Mouse (Mus musculus) forebrain, embryonic 12.5 days (tissue): ENCODE data around the gene Fgfr2. TPM values are rescaled to one million over a fixed set of nuclear protein-coding genes. Genes with fewer than 3 reads are reported as not detected.

ENCODE experiments used
- ATAC-seq: fragments of 200-750 bp; cut with Nextera tagmentation; 2 replicates; pipeline ENCODE4 v1.8.0; 2017; ENCODE audit warnings: moderate TSS enrichment; ENCODE audit not compliant: low FRiP score
- H3K27ac ChIP-seq: fragments of 300-500 bp; sonication (generic); 2 replicates; pipeline ENCODE4 v1.5.1; 2016; ENCODE audit warnings: mild to moderate bottlenecking
- H3K27me3 ChIP-seq: fragments of 300-500 bp; sonication (generic); 2 replicates; pipeline ENCODE4 v1.6.1; 2016; ENCODE audit warnings: mild to moderate bottlenecking
- H3K36me3 ChIP-seq: fragments of 300-500 bp; sonication (generic); replicated peaks from 2 replicates; pipeline ENCODE4 v1.6.1; 2016; ENCODE audit warnings: mild to moderate bottlenecking
- H3K4me1 ChIP-seq: fragments of 300-500 bp; sonication (generic); 2 replicates; pipeline ENCODE4 v1.6.1; 2016
- H3K4me2 ChIP-seq: fragments of 300-500 bp; sonication (generic); 2 replicates; pipeline ENCODE4 v1.6.1; 2016; ENCODE audit warnings: mild to moderate bottlenecking, moderate library complexity
- H3K4me3 ChIP-seq: fragments of 300-500 bp; sonication (generic); replicated peaks from 2 replicates; pipeline ENCODE4 v1.5.1; 2016; ENCODE audit warnings: mild to moderate bottlenecking
- H3K9ac ChIP-seq: fragments of 300-500 bp; sonication (generic); 2 replicates; pipeline ENCODE4 v1.6.1; 2016; ENCODE audit warnings: mild to moderate bottlenecking
- H3K9me3 ChIP-seq: fragments of 300-500 bp; sonication (generic); 2 replicates; pipeline ENCODE4 v1.6.1; 2016
- WGBS: fragments of 180-500 bp; shearing (Covaris S2); methylation state at CpG from one replicate; pipeline ENCODE4 v1.1.7; 2016; 5-methylcytosine and 5-hydroxymethylcytosine counted together
- polyA plus RNA-seq: library from polyadenylated mRNA; unstranded; fragments of >200 nt; fragmentation: Nextera tagmentation; extraction: Ambion mirVana; gene quantifications from 2 replicates; pipeline ENCODE4 v1.2.1, GENCODE M21; 2016

Fgfr2 gene
- polyA plus RNA-seq, 1 experiment from 2014 or later, result 89.6 TPM

DNA sequence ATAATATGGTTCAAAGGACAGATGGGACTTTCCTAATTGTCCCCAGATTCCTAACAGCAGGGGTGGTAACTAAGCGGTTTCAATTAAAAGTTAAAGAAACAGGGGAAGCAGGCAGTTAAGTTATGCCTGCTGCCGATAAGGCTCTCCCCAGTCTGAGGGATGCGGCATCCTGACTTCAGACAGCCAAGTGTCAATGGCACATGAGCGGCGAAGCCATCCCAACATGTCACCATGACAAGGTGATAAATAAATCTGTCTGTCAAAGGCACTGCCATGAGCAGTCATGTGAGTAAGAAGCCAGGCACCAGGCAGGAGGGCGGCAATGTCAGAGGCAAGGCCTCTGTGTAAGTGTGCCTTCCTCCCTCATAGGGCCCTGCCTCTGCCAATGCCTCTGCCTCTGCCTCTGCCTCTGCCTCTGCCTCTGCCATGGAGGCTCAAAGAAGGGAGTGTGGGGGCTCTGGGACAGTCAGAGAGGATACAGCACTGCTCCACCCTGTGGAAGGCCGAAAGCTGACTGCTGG is 55.8 kb downstream of the Fgfr2 start:
- peak; percentile 45; the same call in 1 of the 2 replicates for ATAC-seq
- no peaks in the 10 kb centered on the region for H3K27me3 ChIP-seq
- H3K9ac ChIP-seq, result no peak overlapping the region
- H3K4me3 ChIP-seq, result no peak overlapping the region
- peaks cover 65% of the 10 kb centered on the region for H3K4me1 ChIP-seq
- H3K27ac ChIP-seq, result peak overlapping the region; percentile 80
- WGBS, result 47% methylated on average over 7 of the region's 7 CpGs
- peaks cover 17% of the 10 kb centered on the region for H3K36me3 ChIP-seq
- no peaks in the 10 kb centered on the region for H3K9me3 ChIP-seq
- H3K4me2 ChIP-seq, result no peak overlapping the region

DNA sequence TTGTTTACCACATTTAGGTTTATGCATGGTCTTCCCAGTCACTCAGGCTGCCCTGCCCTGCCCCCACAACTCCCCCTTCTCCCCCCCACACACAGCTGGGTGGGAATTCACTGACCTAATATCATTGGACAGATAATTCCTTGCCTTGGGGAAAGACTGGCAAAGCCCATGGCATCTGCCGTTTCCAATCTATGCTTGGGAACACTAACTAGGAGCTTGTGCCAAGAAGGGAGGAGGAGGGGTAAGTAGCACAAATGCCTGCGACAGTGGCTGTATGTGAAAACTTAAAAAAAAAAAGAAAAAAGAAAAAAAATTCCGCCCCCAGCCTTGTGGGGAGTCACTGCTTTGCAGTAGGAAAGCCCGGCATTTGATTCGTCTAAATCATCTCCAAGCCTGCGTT is 56.4 kb downstream of the Fgfr2 start:
- H3K27me3 ChIP-seq, result no peaks in the 10 kb centered on the region
- H3K4me1 ChIP-seq, result peaks cover 59% of the 10 kb centered on the region
- no peak overlapping the region for H3K4me3 ChIP-seq
- peaks cover 17% of the 10 kb centered on the region for H3K36me3 ChIP-seq
- no peak overlapping the region for H3K4me2 ChIP-seq
- 45% methylated on average over 6 of the region's 6 CpGs for WGBS
- peak overlapping the region; percentile 80 for H3K27ac ChIP-seq
- no peak for ATAC-seq
- no peaks in the 10 kb centered on the region for H3K9me3 ChIP-seq
- no peak overlapping the region for H3K9ac ChIP-seq

GRCm38 (mm10) chr7:133062055-133062454 is 61.1 kb downstream of the Fgfr2 start:
- no peaks in the 10 kb centered on the region for H3K27me3 ChIP-seq
- H3K4me3 ChIP-seq, result no peak overlapping the region
- no peaks in the 10 kb centered on the region for H3K9me3 ChIP-seq
- no peak for ATAC-seq
- H3K27ac ChIP-seq, result no peak overlapping the region
- no peak overlapping the region for H3K9ac ChIP-seq
- H3K36me3 ChIP-seq, result peaks cover 23% of the 10 kb centered on the region
- 89% methylated on average over 3 of the region's 3 CpGs for WGBS
- no peak overlapping the region for H3K4me2 ChIP-seq
- peaks cover 32% of the 10 kb centered on the region for H3K4me1 ChIP-seq

GRCm38 (mm10) chr7:133060170-133060569 is 63.0 kb downstream of the Fgfr2 start:
- Histone ChIP-seq H3K36me3 (peaks cover 22% of the 10 kb centered on the region), H3K9me3 (no peaks in the 10 kb centered on the region)

DNA sequence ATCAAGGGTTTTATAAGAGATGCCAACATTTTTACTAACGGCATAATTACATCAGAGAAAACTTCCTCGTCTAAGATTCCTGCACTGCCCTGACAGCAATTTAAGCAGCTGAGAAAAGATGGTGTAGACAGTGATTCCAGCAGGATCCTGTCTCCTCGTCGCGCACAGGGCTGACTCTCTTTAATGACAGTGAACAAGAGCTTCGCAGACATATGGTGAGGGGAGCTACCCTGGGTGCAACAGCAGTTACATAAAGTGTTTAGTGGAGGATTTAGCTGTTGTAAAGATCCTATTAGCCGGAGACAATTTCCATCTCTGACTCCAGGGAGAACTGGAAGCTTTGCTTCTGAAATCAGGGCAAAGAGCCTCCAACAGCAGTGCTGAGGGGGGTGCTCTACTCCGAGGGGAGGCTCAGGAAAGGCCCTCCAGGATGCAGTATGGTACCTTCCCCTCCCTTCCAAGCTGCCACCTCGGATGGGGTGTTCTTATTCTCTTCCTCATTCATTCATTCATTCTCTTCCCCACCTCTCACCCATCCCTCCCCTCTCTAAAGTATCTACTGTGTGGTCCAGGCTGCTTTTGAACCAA is 63.5 kb downstream of the Fgfr2 start:
- WGBS, result 75% methylated on average over 9 of the region's 9 CpGs
- ATAC-seq, result no peak

More at GRCm38 (mm10) chr7:133060170-133060569, 63.0 kb downstream of the Fgfr2 start:
- H3K4me1 ChIP-seq, result peaks cover 18% of the 10 kb centered on the region
- no peaks in the 10 kb centered on the region for H3K27me3 ChIP-seq
- no peak overlapping the region for H3K4me3 ChIP-seq
- H3K9ac ChIP-seq, result no peak overlapping the region
- no peak overlapping the region for H3K27ac ChIP-seq
- no peak overlapping the region for H3K4me2 ChIP-seq
- WGBS, result 87% methylated on average over 6 of the region's 6 CpGs
- no peak for ATAC-seq

DNA sequence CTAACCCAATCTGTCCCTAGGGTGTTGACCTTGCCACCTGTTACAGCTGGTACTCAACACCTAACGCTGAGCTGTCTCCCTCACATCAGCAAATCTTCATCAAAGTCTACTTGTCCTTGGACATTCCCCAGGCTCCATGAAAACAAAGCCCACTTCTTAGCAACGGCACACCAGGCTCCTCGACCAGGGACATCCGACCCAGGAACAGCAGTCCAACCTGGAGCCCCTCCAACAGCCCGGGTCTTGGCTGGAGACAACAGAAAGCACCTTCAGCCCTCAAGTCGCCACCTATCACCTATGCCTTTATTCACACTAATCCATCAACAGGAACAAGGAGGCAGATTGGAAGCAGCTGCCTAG is 64.0 kb downstream of the Fgfr2 start:
- peaks cover 18% of the 10 kb centered on the region for H3K36me3 ChIP-seq
- no peak overlapping the region for H3K4me2 ChIP-seq
- ATAC-seq, result no peak
- 84% methylated on average over 6 of the region's 6 CpGs for WGBS
- no peak overlapping the region for H3K27ac ChIP-seq
- H3K9ac ChIP-seq, result no peak overlapping the region
- no peaks in the 10 kb centered on the region for H3K27me3 ChIP-seq
- H3K4me3 ChIP-seq, result no peak overlapping the region
- peaks cover 19% of the 10 kb centered on the region for H3K4me1 ChIP-seq
- H3K9me3 ChIP-seq, result no peaks in the 10 kb centered on the region

More for the DNA sequence above, 63.5 kb downstream of the Fgfr2 start:
- Histone ChIP-seq H3K4me3 (no peak overlapping the region), H3K9ac (no peak overlapping the region), H3K9me3 (no peaks in the 10 kb centered on the region), H3K4me1 (peaks cover 18% of the 10 kb centered on the region), H3K27ac (0 out of 2 replicates have a peak overlapping the region, but pooled peaks have one; percentile 6), H3K27me3 (no peaks in the 10 kb centered on the region), H3K36me3 (peaks cover 23% of the 10 kb centered on the region), H3K4me2 (no peak overlapping the region)

DNA sequence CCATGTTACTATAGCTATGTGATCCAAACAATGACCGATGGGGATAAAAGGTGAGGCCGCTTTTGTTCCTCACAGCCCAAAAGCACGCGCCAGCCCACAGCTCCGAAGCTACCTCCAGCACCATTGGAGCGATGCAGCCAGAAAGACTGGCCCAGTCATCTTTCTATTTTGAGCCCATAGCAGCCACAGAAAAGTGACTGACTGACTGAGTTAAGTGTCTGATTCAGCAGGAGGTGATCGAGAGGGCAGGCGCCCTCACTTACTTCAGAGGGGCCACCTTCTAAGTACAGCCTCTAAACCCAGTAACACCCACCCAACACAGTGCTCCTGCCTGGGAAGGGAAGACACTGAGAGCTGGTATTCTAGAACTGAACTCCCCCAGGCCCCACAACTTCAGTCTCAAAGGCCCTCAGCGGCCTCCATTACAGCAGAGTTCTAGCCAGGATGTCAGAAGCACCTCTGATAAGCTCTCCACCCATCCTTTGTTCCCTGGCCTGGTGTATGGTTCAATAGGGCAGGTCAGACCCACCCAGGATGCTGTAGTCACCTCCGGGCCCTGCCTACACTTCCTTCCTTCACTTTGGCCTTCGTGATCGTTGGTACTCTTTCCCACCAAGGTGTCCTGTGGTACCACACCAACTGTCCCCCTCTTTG is 64.5 kb downstream of the Fgfr2 start:
- H3K27me3 ChIP-seq, result no peaks in the 10 kb centered on the region
- H3K4me2 ChIP-seq, result no peak overlapping the region
- 94% methylated on average over 12 of the region's 12 CpGs for WGBS
- H3K9me3 ChIP-seq, result no peaks in the 10 kb centered on the region
- H3K4me3 ChIP-seq, result no peak overlapping the region
- no peak for ATAC-seq
- H3K9ac ChIP-seq, result no peak overlapping the region
- peaks cover 24% of the 10 kb centered on the region for H3K4me1 ChIP-seq
- H3K36me3 ChIP-seq, result peaks cover 17% of the 10 kb centered on the region
- no peak overlapping the region for H3K27ac ChIP-seq

DNA sequence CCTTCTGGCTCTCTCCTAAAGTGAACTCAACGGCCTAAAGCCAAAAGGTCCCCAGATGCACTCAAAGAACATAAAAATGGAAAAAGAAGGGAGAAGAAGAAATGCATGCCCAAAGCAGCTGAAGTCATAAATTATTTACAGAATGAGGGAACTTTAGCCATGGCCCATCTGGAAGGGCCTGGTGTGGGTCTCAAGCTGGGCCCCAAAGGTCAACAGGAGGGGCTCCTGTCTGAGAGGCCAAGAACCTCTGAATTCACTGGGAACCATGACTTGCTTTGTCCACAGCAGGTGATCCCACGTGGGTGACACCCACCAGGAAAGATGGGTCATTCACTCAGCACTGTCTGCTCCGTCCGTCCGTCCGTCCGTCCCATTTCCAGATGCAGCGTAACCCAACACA is 66.2 kb downstream of the Fgfr2 start:
- no peak overlapping the region for H3K9ac ChIP-seq
- no peaks in the 10 kb centered on the region for H3K9me3 ChIP-seq
- peaks cover 27% of the 10 kb centered on the region for H3K36me3 ChIP-seq
- peaks cover 24% of the 10 kb centered on the region for H3K4me1 ChIP-seq
- 95% methylated on average over 8 of the region's 8 CpGs for WGBS
- H3K4me3 ChIP-seq, result no peak overlapping the region
- no peak overlapping the region for H3K4me2 ChIP-seq
- no peak for ATAC-seq
- no peaks in the 10 kb centered on the region for H3K27me3 ChIP-seq
- H3K27ac ChIP-seq, result no peak overlapping the region

DNA sequence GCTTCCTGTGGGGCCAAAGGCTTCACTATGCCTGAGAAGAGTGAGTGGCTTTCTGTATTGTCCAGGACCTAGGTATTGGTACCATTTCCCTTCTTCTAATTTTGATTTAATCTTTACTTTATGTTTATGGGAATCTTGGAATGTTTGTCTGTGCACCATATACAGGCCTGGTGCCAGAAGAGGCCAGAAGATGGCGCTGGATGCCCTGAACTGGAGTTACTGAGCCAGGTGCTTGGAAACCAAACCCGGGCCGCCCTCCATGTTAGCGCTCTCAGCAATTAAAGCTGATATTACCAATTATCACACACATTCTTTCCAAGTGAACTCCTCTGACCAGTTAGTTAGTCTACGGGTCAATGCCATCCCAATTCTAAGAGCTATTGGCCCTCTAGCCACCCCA is 68.7 kb downstream of the Fgfr2 start:
- Histone ChIP-seq H3K4me3 (no peak overlapping the region), H3K4me2 (no peak overlapping the region), H3K36me3 (peaks cover 30% of the 10 kb centered on the region), H3K4me1 (peaks cover 16% of the 10 kb centered on the region), H3K9ac (no peak overlapping the region), H3K9me3 (no peaks in the 10 kb centered on the region), H3K27ac (no peak overlapping the region), H3K27me3 (no peaks in the 10 kb centered on the region)
- WGBS, result 94% methylated on average over 5 of the region's 5 CpGs
- no peak for ATAC-seq

GRCm38 (mm10) chr7:133053757-133054156 is 69.4 kb downstream of the Fgfr2 start:
- ATAC-seq, result no peak
- WGBS, result 71% methylated on average over 9 of the region's 9 CpGs
- Histone ChIP-seq H3K9ac (no peak overlapping the region), H3K36me3 (peaks cover 30% of the 10 kb centered on the region), H3K4me2 (no peak overlapping the region), H3K4me1 (peaks cover 10% of the 10 kb centered on the region), H3K4me3 (no peak overlapping the region), H3K27ac (0 out of 2 replicates have a peak overlapping the region, but pooled peaks have one; percentile 3), H3K9me3 (no peaks in the 10 kb centered on the region), H3K27me3 (no peaks in the 10 kb centered on the region)

- Histone ChIP-seq H3K9ac (no peak overlapping the region), H3K4me3 (no peak overlapping the region), H3K4me2 (no peak overlapping the region), H3K27me3 (no peaks in the 10 kb centered on the region), H3K9me3 (no peaks in the 10 kb centered on the region), H3K27ac (no peak overlapping the region; the same call in 1 of the 2 replicates), H3K36me3 (peaks cover 30% of the 10 kb centered on the region), H3K4me1 (peaks cover 9% of the 10 kb centered on the region)
- ATAC-seq, result no peak
- WGBS, result 91% methylated on average over 8 of the region's 8 CpGs
These were observed 70.3 kb downstream of the Fgfr2 start for GRCm38 (mm10) chr7:133052819-133053218.

- no peaks in the 10 kb centered on the region for H3K27me3 ChIP-seq
- H3K27ac ChIP-seq, result no peak overlapping the region
- H3K4me1 ChIP-seq, result peaks cover 9% of the 10 kb centered on the region
- H3K4me2 ChIP-seq, result no peak overlapping the region
- 83% methylated on average over 6 of the region's 6 CpGs for WGBS
- H3K9me3 ChIP-seq, result no peaks in the 10 kb centered on the region
- no peak for ATAC-seq
- no peak overlapping the region for H3K4me3 ChIP-seq
- no peak overlapping the region for H3K9ac ChIP-seq
- peaks cover 20% of the 10 kb centered on the region for H3K36me3 ChIP-seq
These were observed 72.5 kb downstream of the Fgfr2 start for GRCm38 (mm10) chr7:133050681-133051080.
